Comparison of ENCODE assay signal across 7 mouse cellular contexts in genomic region chr19:44907851-44908690, GRCm38 (mm10). TPM values are rescaled to one million over a fixed set of nuclear protein-coding genes. Genes with fewer than 3 reads are reported as not detected.
A peak's percentile ranks its signal among the peaks of the same experiment; 100 is the strongest.
DNase-seq lines count a peak whose midpoint lies in the region; ATAC-seq lines count a peak whose summit lies in the region.

No protein-coding gene starts in this region.

- no peaks in the 10 kb centered on the region for H3K9me3 ChIP-seq in midbrain, embryonic 14.5 days (ENCODE audit: control insufficient read depth, low read length)
- no peaks in the 10 kb centered on the region for H3K9me3 ChIP-seq in midbrain, embryonic 15.5 days
- H3K9me3 ChIP-seq in embryonic facial prominence, embryonic 15.5 days (replicated peaks): no peaks in the 10 kb centered on the region
- H3K9me3 ChIP-seq in heart, embryonic 13.5 days: no peaks in the 10 kb centered on the region

- 46% methylated on average over 15 of the region's 15 CpGs for WGBS in midbrain, embryonic 14.5 days
- WGBS in midbrain, embryonic 15.5 days: 49% methylated on average over 15 of the region's 15 CpGs
- WGBS in embryonic facial prominence, embryonic 15.5 days: 46% methylated on average over 15 of the region's 15 CpGs
- WGBS in heart, embryonic 13.5 days: 46% methylated on average over 15 of the region's 15 CpGs

- intact Hi-C loops in left cerebral cortex, postnatal 4 days (cut with DNase I): no loop called here

- no peaks in the 10 kb centered on the region for H3K36me3 ChIP-seq in midbrain, embryonic 14.5 days (ENCODE audit: control insufficient read depth, insufficient read depth, low read length)
- no peaks in the 10 kb centered on the region for H3K36me3 ChIP-seq in midbrain, embryonic 15.5 days (replicated peaks)
- no peaks in the 10 kb centered on the region for H3K36me3 ChIP-seq in embryonic facial prominence, embryonic 15.5 days
- no peaks in the 10 kb centered on the region for H3K36me3 ChIP-seq in heart, embryonic 13.5 days

- no peak overlapping the region for H3K4me2 ChIP-seq in midbrain, embryonic 14.5 days (ENCODE audit: low read length)
- no peak overlapping the region for H3K4me2 ChIP-seq in midbrain, embryonic 15.5 days
- H3K4me2 ChIP-seq in embryonic facial prominence, embryonic 15.5 days (replicated peaks): no peak overlapping the region
- H3K4me2 ChIP-seq in heart, embryonic 13.5 days: no peak overlapping the region

- peaks cover 6% of the 10 kb centered on the region for H3K4me1 ChIP-seq in midbrain, embryonic 14.5 days (ENCODE audit: control insufficient read depth, insufficient read depth, low read length)
- H3K4me1 ChIP-seq in midbrain, embryonic 15.5 days: peaks cover 8% of the 10 kb centered on the region; the same call in 1 of the 2 replicates
- peaks cover 8% of the 10 kb centered on the region for H3K4me1 ChIP-seq in embryonic facial prominence, embryonic 15.5 days
- H3K4me1 ChIP-seq in heart, embryonic 13.5 days: peaks cover 42% of the 10 kb centered on the region

- no peak overlapping the region for H3K27ac ChIP-seq in midbrain, embryonic 14.5 days (replicated peaks; ENCODE audit: low read depth, low read length)
- H3K27ac ChIP-seq in midbrain, embryonic 15.5 days: no peak overlapping the region
- peak overlapping the region; percentile 44; the same call in 1 of the 2 replicates for H3K27ac ChIP-seq in embryonic facial prominence, embryonic 15.5 days (replicated peaks)
- H3K27ac ChIP-seq in heart, embryonic 13.5 days (replicated peaks): peak overlapping the region; percentile 83

- ATAC-seq in midbrain, embryonic 14.5 days (ENCODE audit: low FRiP score, low TSS enrichment): no peak
- ATAC-seq in midbrain, embryonic 15.5 days (replicated peaks): no peak; the same call in 1 of the 2 replicates
- peak; percentile 59 for ATAC-seq in embryonic facial prominence, embryonic 15.5 days (ENCODE audit: insufficient number of reproducible peaks, low FRiP score, low TSS enrichment, low read depth)
- peak; percentile 51; the same call in 1 of the 2 replicates for ATAC-seq in heart, embryonic 13.5 days (ENCODE audit: extremely low read depth, insufficient number of reproducible peaks, low FRiP score, low TSS enrichment)

- peak; percentile 55 for DNase-seq in midbrain, embryonic 14.5 days
- DNase-seq in left cerebral cortex, postnatal 4 days: peak; percentile 24
- DNase-seq in ovary, postnatal 14 days (ENCODE audit: low spot score): no peak
- DNase-seq in urinary bladder, adult 2 months (ENCODE audit: low spot score): no peak

- no peaks in the 10 kb centered on the region; the same call in 1 of the 2 replicates for H3K27me3 ChIP-seq in midbrain, embryonic 14.5 days (ENCODE audit: control insufficient read depth, insufficient read depth, low read length)
- H3K27me3 ChIP-seq in midbrain, embryonic 15.5 days (replicated peaks): no peaks in the 10 kb centered on the region
- no peaks in the 10 kb centered on the region for H3K27me3 ChIP-seq in embryonic facial prominence, embryonic 15.5 days
- no peaks in the 10 kb centered on the region for H3K27me3 ChIP-seq in heart, embryonic 13.5 days (replicated peaks)

- no peak overlapping the region for H3K9ac ChIP-seq in midbrain, embryonic 14.5 days (replicated peaks; ENCODE audit: low read length)
- H3K9ac ChIP-seq in midbrain, embryonic 15.5 days: no peak overlapping the region
- H3K9ac ChIP-seq in embryonic facial prominence, embryonic 15.5 days: no peak overlapping the region
- no peak overlapping the region for H3K9ac ChIP-seq in heart, embryonic 13.5 days

- no peak overlapping the region for H3K4me3 ChIP-seq in midbrain, embryonic 14.5 days (replicated peaks; ENCODE audit: low read depth, low read length)
- no peak overlapping the region for H3K4me3 ChIP-seq in midbrain, embryonic 15.5 days
- no peak overlapping the region for H3K4me3 ChIP-seq in embryonic facial prominence, embryonic 15.5 days (replicated peaks)
- no peak overlapping the region for H3K4me3 ChIP-seq in heart, embryonic 13.5 days

RNA-seq across cellular contexts. Expression of gene Slf2, which starts 22.9 kb away (rescaled TPM):
- 31.0 and 37.4 TPM in 2 replicates for polyA plus RNA-seq in midbrain, embryonic 14.5 days (2014; fragmentation: Nextera tagmentation; extraction: Ambion mirVana)
- 27.8 and 33.0 TPM in 2 replicates for polyA plus RNA-seq in midbrain, embryonic 15.5 days (2015; fragmentation: Nextera tagmentation; extraction: Ambion mirVana)
- polyA plus RNA-seq in embryonic facial prominence, embryonic 15.5 days (2015; fragmentation: Nextera tagmentation; extraction: Ambion mirVana): 27.1 and 32.3 TPM in 2 replicates
- polyA plus RNA-seq in heart, embryonic 13.5 days (2015; fragmentation: Nextera tagmentation; extraction: Ambion mirVana): 27.2 and 29.7 TPM in 2 replicates
- 10 to 100 TPM; 44.7 to 46.6 TPM for total RNA-seq in left cerebral cortex, postnatal 4 days (2021)
- 18.1 and 18.5 TPM in 2 replicates for polyA plus RNA-seq in urinary bladder, adult 2 months (2012; rRNA removed)

Comparison
In these comparisons a context has a peak if more than half of its experiments do, and no peak if none do; other contexts are left out.
1. ATAC-seq: peak in embryonic facial prominence, embryonic 15.5 days (single experiment) and heart, embryonic 13.5 days (single experiment); none in midbrain, embryonic 14.5 days (single experiment) and midbrain, embryonic 15.5 days (single experiment).
2. DNase-seq: peak in midbrain, embryonic 14.5 days (single experiment) and left cerebral cortex, postnatal 4 days (single experiment); none in ovary, postnatal 14 days (single experiment) and urinary bladder, adult 2 months (single experiment).
3. H3K27ac ChIP-seq: peak in embryonic facial prominence, embryonic 15.5 days (single experiment) and heart, embryonic 13.5 days (single experiment); none in midbrain, embryonic 14.5 days (single experiment) and midbrain, embryonic 15.5 days (single experiment).